Mouse (Mus musculus): ENCODE results near the gene Eya2. TPM values are rescaled to one million over a fixed set of nuclear protein-coding genes. Genes with fewer than 3 reads are reported as not detected.
A peak's percentile ranks its signal among the peaks of the same experiment; 100 is the strongest.

The Eya2 gene
- polyA plus RNA-seq, 1 experiment from 2014 or later, result 10.3 TPM

- peaks cover 4% of the 10 kb centered on the region; the same call in 1 of the 2 replicates for H3K4me1 ChIP-seq
- H3K36me3 ChIP-seq, result peaks cover 70% of the 10 kb centered on the region
- no peaks in the 10 kb centered on the region for H3K27me3 ChIP-seq (replicated peaks)
- H3K4me3 ChIP-seq (replicated peaks), result no peak overlapping the region
- no peak overlapping the region for H3K27ac ChIP-seq
- H3K4me2 ChIP-seq, result no peak overlapping the region
- H3K9me3 ChIP-seq, result no peaks in the 10 kb centered on the region
- ATAC-seq (ENCODE audit: insufficient read depth, low FRiP score, low read depth), result no peak
- H3K9ac ChIP-seq, result no peak overlapping the region
- 72% methylated on average over 8 of the region's 8 CpGs for WGBS
Observed at GRCm38 (mm10) chr2:165812889-165813288, 218.1 kb downstream of the Eya2 start.

- Histone ChIP-seq H3K4me1 (peaks cover 4% of the 10 kb centered on the region; the same call in 1 of the 2 replicates), H3K36me3 (peaks cover 65% of the 10 kb centered on the region), H3K9me3 (no peaks in the 10 kb centered on the region), H3K9ac (no peak overlapping the region), H3K27me3 (replicated peaks) (no peaks in the 10 kb centered on the region), H3K4me3 (replicated peaks) (no peak overlapping the region), H3K4me2 (no peak overlapping the region), H3K27ac (no peak overlapping the region)
- WGBS, result 86% methylated on average over 26 of the region's 28 CpGs
- ATAC-seq (ENCODE audit: insufficient read depth, low FRiP score, low read depth), result no peak
Observed at GRCm38 (mm10) chr2:165815103-165815880, 220.5 kb downstream of the Eya2 start.

GRCm38 (mm10) chr2:165817437-165817836 is 222.6 kb downstream of the Eya2 start:
- peaks cover 4% of the 10 kb centered on the region; the same call in 1 of the 2 replicates for H3K4me1 ChIP-seq
- ATAC-seq (ENCODE audit: insufficient read depth, low FRiP score, low read depth), result no peak
- peaks cover 48% of the 10 kb centered on the region for H3K36me3 ChIP-seq
- no peak overlapping the region for H3K27ac ChIP-seq
- H3K4me3 ChIP-seq (replicated peaks), result no peak overlapping the region
- H3K9me3 ChIP-seq, result no peaks in the 10 kb centered on the region
- no peak overlapping the region for H3K4me2 ChIP-seq
- H3K27me3 ChIP-seq (replicated peaks), result no peaks in the 10 kb centered on the region
- no peak overlapping the region for H3K9ac ChIP-seq
- WGBS, result 96% methylated on average over 10 of the region's 10 CpGs

- Histone ChIP-seq H3K9ac (no peak overlapping the region), H3K27me3 (replicated peaks) (no peaks in the 10 kb centered on the region), H3K4me1 (peaks cover 4% of the 10 kb centered on the region; the same call in 1 of the 2 replicates), H3K4me3 (replicated peaks) (no peak overlapping the region), H3K9me3 (no peaks in the 10 kb centered on the region), H3K36me3 (peaks cover 42% of the 10 kb centered on the region), H3K27ac (no peak overlapping the region), H3K4me2 (no peak overlapping the region)
- no peak for ATAC-seq (ENCODE audit: insufficient read depth, low FRiP score, low read depth)
- WGBS, result 86% methylated on average over 6 of the region's 6 CpGs
Observed at GRCm38 (mm10) chr2:165818570-165818969, 223.7 kb downstream of the Eya2 start.

- peak overlapping the region; percentile 52 for H3K27ac ChIP-seq
- no peak overlapping the region for H3K4me2 ChIP-seq
- 0 out of 2 replicates have a peak, but pooled peaks have one; percentile 18 for ATAC-seq (ENCODE audit: insufficient read depth, low FRiP score, low read depth)
- WGBS, result 78% methylated on average over 10 of the region's 10 CpGs
- peaks cover 4% of the 10 kb centered on the region; the same call in 1 of the 2 replicates for H3K4me1 ChIP-seq
- no peaks in the 10 kb centered on the region for H3K27me3 ChIP-seq (replicated peaks)
- no peak overlapping the region for H3K4me3 ChIP-seq (replicated peaks)
- peaks cover 41% of the 10 kb centered on the region for H3K36me3 ChIP-seq
- no peaks in the 10 kb centered on the region for H3K9me3 ChIP-seq
- no peak overlapping the region for H3K9ac ChIP-seq
Observed at GRCm38 (mm10) chr2:165818985-165819948, 224.4 kb downstream of the Eya2 start.

- no peak for ATAC-seq (ENCODE audit: insufficient read depth, low FRiP score, low read depth)
- Histone ChIP-seq H3K4me1 (peaks cover 4% of the 10 kb centered on the region; the same call in 1 of the 2 replicates), H3K4me2 (no peak overlapping the region), H3K4me3 (replicated peaks) (no peak overlapping the region), H3K27ac (peak overlapping the region; percentile 52), H3K36me3 (peaks cover 39% of the 10 kb centered on the region), H3K27me3 (replicated peaks) (no peaks in the 10 kb centered on the region), H3K9ac (no peak overlapping the region), H3K9me3 (no peaks in the 10 kb centered on the region)
- WGBS, result 66% methylated on average over 3 of the region's 3 CpGs
Observed at GRCm38 (mm10) chr2:165820073-165820472, 225.2 kb downstream of the Eya2 start.

GRCm38 (mm10) chr2:165820504-165821095 is 225.8 kb downstream of the Eya2 start:
- no peak for ATAC-seq (ENCODE audit: insufficient read depth, low FRiP score, low read depth)
- 74% methylated on average over 15 of the region's 15 CpGs for WGBS

More at GRCm38 (mm10) chr2:165820504-165821095, 225.8 kb downstream of the Eya2 start:
- Histone ChIP-seq H3K4me1 (peaks cover 4% of the 10 kb centered on the region; the same call in 1 of the 2 replicates), H3K9ac (no peak overlapping the region), H3K27ac (peak overlapping the region; percentile 52; the same call in 1 of the 2 replicates), H3K36me3 (peaks cover 42% of the 10 kb centered on the region), H3K4me3 (replicated peaks) (no peak overlapping the region), H3K27me3 (replicated peaks) (no peaks in the 10 kb centered on the region), H3K4me2 (no peak overlapping the region), H3K9me3 (no peaks in the 10 kb centered on the region)

Other genes with a start within 250 kb of the Eya2 start
- 0.64 and 0.66 TPM in 2 replicates for gene Zfp663, start 226.3 kb upstream of the Eya2 start, polyA plus RNA-seq (2015; fragmentation: Nextera tagmentation; extraction: Ambion mirVana)
- gene Zfp334, start 206.8 kb upstream of the Eya2 start, polyA plus RNA-seq (2015; fragmentation: Nextera tagmentation; extraction: Ambion mirVana), result 5.6 TPM in 2 replicates
- 0.37 and 0.59 TPM in 2 replicates for gene Ocstamp, start 194.6 kb upstream of the Eya2 start, polyA plus RNA-seq (2015; fragmentation: Nextera tagmentation; extraction: Ambion mirVana)
- gene Slc13a3, start 121.8 kb upstream of the Eya2 start, polyA plus RNA-seq (2015; fragmentation: Nextera tagmentation; extraction: Ambion mirVana), result 0.89 and 1.0 TPM in 2 replicates
- 32.7 and 32.8 TPM in 2 replicates for gene Trp53rka, start 101.7 kb upstream of the Eya2 start, polyA plus RNA-seq (2015; fragmentation: Nextera tagmentation; extraction: Ambion mirVana)
- 7.2 and 8.1 TPM in 2 replicates for gene Slc2a10, start 91.2 kb upstream of the Eya2 start, polyA plus RNA-seq (2015; fragmentation: Nextera tagmentation; extraction: Ambion mirVana)

Measured in stomach, embryonic 15.5 days (tissue).